Mouse (Mus musculus) stomach, embryonic 14.5 days (tissue): ENCODE data around the gene Marco. TPM values are rescaled to one million over a fixed set of nuclear protein-coding genes. Genes with fewer than 3 reads are reported as not detected.

Experiments
- polyA plus RNA-seq: library from polyadenylated mRNA; unstranded; fragments of >200 nt; fragmentation: Nextera tagmentation; extraction: Ambion mirVana; gene quantifications from 2 replicates; pipeline ENCODE4 v1.2.1, GENCODE M21; 2014

Gene Marco
- polyA plus RNA-seq, 1 experiment from 2014 or later, result not detected

Other genes starting within 250 kb of the Marco start
- 4.3 and 5.1 TPM in 2 replicates for gene Steap3, start 232.3 kb downstream of the Marco start, polyA plus RNA-seq
- not detected in 2 replicates for gene C1ql2, start 164.4 kb downstream of the Marco start, polyA plus RNA-seq
- gene En1, start 97.4 kb upstream of the Marco start, polyA plus RNA-seq, result not detected in 2 replicates